Mouse (Mus musculus) liver, embryonic 16.5 days (tissue): Measurements from ENCODE around the gene Cpne2. TPM values are rescaled to one million over a fixed set of nuclear protein-coding genes. Genes with fewer than 3 reads are reported as not detected.

Source experiments
- ATAC-seq: fragments of 200-750 bp; cut with Nextera tagmentation; 2 replicates; pipeline ENCODE4 v1.8.0; 2017; ENCODE audit warnings: low read depth, mild to moderate bottlenecking, moderate number of reproducible peaks, moderate library complexity
- H3K27ac ChIP-seq: fragments of 300-500 bp; sonication (generic); 2 replicates; pipeline ENCODE4 v1.5.1; 2014; ENCODE audit warnings: mild to moderate bottlenecking, low read length
- H3K27me3 ChIP-seq: fragments of 300-500 bp; sonication (generic); 2 replicates; pipeline ENCODE4 v1.6.1; 2014; ENCODE audit warnings: low read depth, low read length, mixed read lengths; ENCODE audit not compliant: control insufficient read depth, insufficient read depth
- H3K36me3 ChIP-seq: fragments of 300-500 bp; sonication (generic); 2 replicates; pipeline ENCODE4 v1.6.1; 2014; ENCODE audit warnings: mild to moderate bottlenecking; ENCODE audit not compliant: control insufficient read depth, insufficient read depth
- H3K4me1 ChIP-seq: fragments of 300-500 bp; sonication (generic); 2 replicates; pipeline ENCODE4 v1.6.1; 2014; ENCODE audit warnings: low read depth, low read length, mixed read lengths; ENCODE audit not compliant: control insufficient read depth
- H3K4me2 ChIP-seq: fragments of 300-500 bp; sonication (generic); 2 replicates; pipeline ENCODE4 v1.6.1; 2014; ENCODE audit warnings: low read depth, low read length, mixed read lengths
- H3K4me3 ChIP-seq: fragments of 300-500 bp; sonication (generic); 2 replicates; pipeline ENCODE4 v1.5.1; 2014; ENCODE audit warnings: low read depth, mild to moderate bottlenecking, low read length
- H3K9ac ChIP-seq: fragments of 300-500 bp; sonication (generic); 2 replicates; pipeline ENCODE4 v1.6.1; 2014; ENCODE audit warnings: low read depth, low read length
- H3K9me3 ChIP-seq: fragments of 300-500 bp; sonication (generic); replicated peaks from 2 replicates; pipeline ENCODE4 v1.6.1; 2016; ENCODE audit warnings: low read length; ENCODE audit not compliant: control insufficient read depth
- WGBS: fragments of 180-500 bp; shearing (Covaris S2); extraction: QIAGEN DNeasy Blood & Tissue Kit; methylation state at CpG from one replicate; pipeline ENCODE4 v1.1.7; 2014; ENCODE audit not compliant: insufficient replicate concordance; 5-methylcytosine and 5-hydroxymethylcytosine counted together
- polyA plus RNA-seq: library from polyadenylated mRNA; unstranded; fragments of >200 nt; fragmentation: Nextera tagmentation; extraction: Ambion mirVana; gene quantifications from 2 replicates; pipeline ENCODE4 v1.2.1, GENCODE M21; 2015

Gene Cpne2
- polyA plus RNA-seq, result 2.2 and 2.5 TPM in 2 replicates

GRCm38 (mm10) chr8:94532873-94533671 is at the start of gene Cpne2:
Gene Cpne2 (plus strand): TSS chr8:94532990.
- H3K4me1 ChIP-seq, result no peaks in the 10 kb centered on the region; the same call in 1 of the 2 replicates
- peak within 1 kb of the TSS; percentile 63 for H3K4me3 ChIP-seq
- H3K4me2 ChIP-seq, result peak within 1 kb of the TSS; percentile 70
- no peak within 1 kb of the TSS for H3K27ac ChIP-seq
- peaks cover 40% of the 10 kb centered on the region for H3K27me3 ChIP-seq
- no peaks in the 10 kb centered on the region for H3K36me3 ChIP-seq
- H3K9ac ChIP-seq, result peak within 1 kb of the TSS; percentile 48
- 1% methylated on average over 70 of the region's 81 CpGs for WGBS
- ATAC-seq, result peak; percentile 76
- H3K9me3 ChIP-seq, result no peaks in the 10 kb centered on the region

GRCm38 (mm10) chr8:94485288-94485687 is 47.5 kb upstream of the Cpne2 start:
- H3K9me3 ChIP-seq, result no peaks in the 10 kb centered on the region
- WGBS, result 42% methylated on average over 3 of the region's 3 CpGs
- H3K4me2 ChIP-seq, result no peak overlapping the region
- no peaks in the 10 kb centered on the region for H3K36me3 ChIP-seq
- H3K9ac ChIP-seq, result no peak overlapping the region
- no peaks in the 10 kb centered on the region for H3K4me1 ChIP-seq
- H3K27me3 ChIP-seq, result no peaks in the 10 kb centered on the region
- no peak overlapping the region for H3K27ac ChIP-seq
- ATAC-seq, result no peak
- H3K4me3 ChIP-seq, result no peak overlapping the region

- Histone ChIP-seq H3K27ac (no peak overlapping the region), H3K9ac (no peak overlapping the region), H3K4me2 (no peak overlapping the region), H3K36me3 (no peaks in the 10 kb centered on the region), H3K27me3 (no peaks in the 10 kb centered on the region), H3K4me3 (no peak overlapping the region), H3K4me1 (no peaks in the 10 kb centered on the region), H3K9me3 (no peaks in the 10 kb centered on the region)
- ATAC-seq, result no peak
- 7% methylated on average over 2 of the region's 2 CpGs for WGBS
Measured at GRCm38 (mm10) chr8:94485882-94486281, 46.9 kb upstream of the Cpne2 start.

- Histone ChIP-seq H3K4me1 (no peaks in the 10 kb centered on the region), H3K9ac (no peak overlapping the region), H3K4me2 (no peak overlapping the region), H3K27ac (no peak overlapping the region), H3K27me3 (no peaks in the 10 kb centered on the region), H3K36me3 (no peaks in the 10 kb centered on the region), H3K9me3 (no peaks in the 10 kb centered on the region), H3K4me3 (no peak overlapping the region)
- no peak for ATAC-seq
- WGBS, result 32% methylated on average over 2 of the region's 2 CpGs
Measured at GRCm38 (mm10) chr8:94488016-94488415, 44.8 kb upstream of the Cpne2 start.

GRCm38 (mm10) chr8:94489809-94490483 is 42.8 kb upstream of the Cpne2 start:
- Histone ChIP-seq H3K27ac (no peak overlapping the region), H3K36me3 (no peaks in the 10 kb centered on the region), H3K9ac (no peak overlapping the region), H3K9me3 (no peaks in the 10 kb centered on the region), H3K27me3 (no peaks in the 10 kb centered on the region), H3K4me2 (no peak overlapping the region), H3K4me1 (no peaks in the 10 kb centered on the region), H3K4me3 (no peak overlapping the region)
- ATAC-seq, result no peak
- 33% methylated on average over 4 of the region's 4 CpGs for WGBS

GRCm38 (mm10) chr8:94492021-94492681 is 40.6 kb upstream of the Cpne2 start:
- Histone ChIP-seq H3K9me3 (no peaks in the 10 kb centered on the region), H3K4me1 (no peaks in the 10 kb centered on the region), H3K9ac (no peak overlapping the region), H3K4me2 (peak overlapping the region; percentile 50), H3K27ac (no peak overlapping the region), H3K27me3 (no peaks in the 10 kb centered on the region), H3K4me3 (0 out of 2 replicates have a peak overlapping the region, but pooled peaks have one; percentile 5), H3K36me3 (no peaks in the 10 kb centered on the region)
- peak; percentile 56 for ATAC-seq
- 4% methylated on average over 15 of the region's 15 CpGs for WGBS

GRCm38 (mm10) chr8:94493240-94493639 is 39.5 kb upstream of the Cpne2 start:
- ATAC-seq, result no peak
- Histone ChIP-seq H3K4me2 (no peak overlapping the region), H3K9me3 (no peaks in the 10 kb centered on the region), H3K36me3 (no peaks in the 10 kb centered on the region), H3K27me3 (no peaks in the 10 kb centered on the region), H3K9ac (no peak overlapping the region), H3K4me1 (no peaks in the 10 kb centered on the region), H3K4me3 (no peak overlapping the region), H3K27ac (no peak overlapping the region)
- WGBS, result 37% methylated on average over 1 of the region's 1 CpGs

- Histone ChIP-seq H3K4me1 (peaks cover 5% of the 10 kb centered on the region), H3K36me3 (no peaks in the 10 kb centered on the region), H3K9ac (no peak overlapping the region), H3K9me3 (no peaks in the 10 kb centered on the region), H3K27me3 (no peaks in the 10 kb centered on the region; the same call in none of the 2 replicates), H3K4me3 (no peak overlapping the region), H3K27ac (no peak overlapping the region), H3K4me2 (no peak overlapping the region)
- peak; percentile 59 for ATAC-seq
- 46% methylated on average over 5 of the region's 5 CpGs for WGBS
Measured at GRCm38 (mm10) chr8:94515430-94516208, 17.2 kb upstream of the Cpne2 start.
